Mouse (Mus musculus): Measurements from ENCODE around the gene Tlx2. TPM values are rescaled to one million over a fixed set of nuclear protein-coding genes. Genes with fewer than 3 reads are reported as not detected.

Gene Tlx2
- polyA plus RNA-seq, 1 experiment from 2014 or later: 0.31 TPM

DNA sequence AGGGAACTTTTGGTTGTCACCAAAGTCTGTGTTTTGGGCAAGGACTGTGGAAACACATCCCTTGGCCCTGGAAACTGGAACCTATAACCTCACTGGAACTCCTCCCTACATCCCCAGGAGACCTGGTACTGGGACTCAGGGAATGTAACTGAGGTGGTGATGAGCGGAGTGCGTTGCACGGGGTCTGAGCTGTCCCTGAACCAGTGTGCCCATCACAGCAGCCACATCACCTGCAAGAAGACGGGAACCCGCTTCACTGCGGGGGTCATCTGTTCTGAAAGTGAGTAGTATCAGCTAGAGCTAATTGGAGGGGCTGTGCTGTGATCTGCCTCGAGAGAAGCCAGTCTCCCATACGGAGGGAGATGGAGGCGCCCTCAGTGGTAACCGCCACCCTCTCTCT lies 20.7 kb downstream of the Tlx2 start:
- Histone ChIP-seq H3K9ac (no peak overlapping the region), H3K27me3 (no peaks in the 10 kb centered on the region), H3K4me3 (no peak overlapping the region), H3K4me1 (peaks cover 12% of the 10 kb centered on the region), H3K27ac (no peak overlapping the region), H3K4me2 (no peak overlapping the region), H3K9me3 (no peaks in the 10 kb centered on the region), H3K36me3 (peaks cover 19% of the 10 kb centered on the region)
- no peak for ATAC-seq (ENCODE audit: insufficient number of reproducible peaks, insufficient read depth, low FRiP score, low TSS enrichment, low read depth)
- 69% methylated on average over 10 of the region's 10 CpGs for WGBS

DNA sequence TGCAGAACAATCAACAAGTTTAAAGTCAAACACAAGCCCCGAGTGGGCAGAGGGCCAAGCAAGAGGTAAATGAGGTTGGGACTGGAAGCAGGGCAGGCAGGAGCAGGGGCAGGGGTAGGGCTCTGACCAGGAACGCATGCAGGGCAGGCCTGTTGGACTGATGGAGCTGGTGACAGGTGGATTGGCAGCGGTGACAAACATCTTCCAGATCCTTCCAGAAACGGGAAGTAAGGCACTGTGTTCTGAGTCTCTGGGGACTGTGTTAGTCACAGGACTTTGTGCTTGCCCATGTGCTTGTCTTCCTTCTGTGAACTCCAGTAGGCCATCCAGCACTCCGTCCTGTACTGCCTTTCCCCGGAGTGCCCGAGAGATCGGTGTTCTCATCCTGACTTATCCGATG lies 25.4 kb downstream of the Tlx2 start:
- no peaks in the 10 kb centered on the region for H3K27me3 ChIP-seq
- no peak overlapping the region for H3K4me2 ChIP-seq
- H3K36me3 ChIP-seq: 0 out of 2 replicates have a peak, but pooled peaks cover under 1% of the 10 kb centered on the region
- H3K27ac ChIP-seq: no peak overlapping the region
- no peaks in the 10 kb centered on the region for H3K9me3 ChIP-seq
- no peak overlapping the region for H3K4me3 ChIP-seq
- ATAC-seq (ENCODE audit: insufficient number of reproducible peaks, insufficient read depth, low FRiP score, low TSS enrichment, low read depth): no peak
- no peaks in the 10 kb centered on the region for H3K4me1 ChIP-seq
- H3K9ac ChIP-seq: no peak overlapping the region
- WGBS: 77% methylated on average over 9 of the region's 9 CpGs

DNA sequence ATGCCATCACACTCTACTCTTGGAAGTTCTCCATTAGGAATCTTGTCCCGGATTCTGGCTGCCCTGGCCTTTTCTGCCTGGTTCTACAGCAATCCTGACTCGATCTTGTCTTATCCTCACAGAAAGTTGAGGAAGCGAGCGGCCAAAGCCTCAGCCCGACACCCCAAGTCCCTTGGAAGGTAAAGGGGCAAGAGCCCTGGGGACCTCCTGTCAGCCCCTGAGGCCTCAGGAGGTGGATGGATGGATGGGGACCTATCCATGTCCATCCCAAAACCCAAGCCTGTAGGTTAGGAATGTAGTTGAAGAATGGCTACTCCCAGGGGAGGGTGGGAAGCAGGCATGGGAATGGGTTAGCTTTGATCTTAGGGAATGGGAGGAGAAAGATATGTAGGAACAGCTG lies 26.1 kb downstream of the Tlx2 start:
- no peak for ATAC-seq (ENCODE audit: insufficient number of reproducible peaks, insufficient read depth, low FRiP score, low TSS enrichment, low read depth)
- 95% methylated on average over 5 of the region's 5 CpGs for WGBS

GRCm38 (mm10) chr6:83043561-83043960 lies 26.5 kb downstream of the Tlx2 start:
- no peak overlapping the region for H3K4me3 ChIP-seq
- no peak overlapping the region for H3K9ac ChIP-seq
- H3K4me1 ChIP-seq: peaks cover 3% of the 10 kb centered on the region
- no peak for ATAC-seq (ENCODE audit: insufficient number of reproducible peaks, insufficient read depth, low FRiP score, low TSS enrichment, low read depth)
- H3K4me2 ChIP-seq: no peak overlapping the region
- H3K27me3 ChIP-seq: no peaks in the 10 kb centered on the region
- H3K27ac ChIP-seq: no peak overlapping the region
- WGBS: 75% methylated on average over 6 of the region's 6 CpGs
- no peaks in the 10 kb centered on the region for H3K36me3 ChIP-seq
- H3K9me3 ChIP-seq: no peaks in the 10 kb centered on the region

More for the DNA sequence above, 26.1 kb downstream of the Tlx2 start:
- Histone ChIP-seq H3K36me3 (no peaks in the 10 kb centered on the region), H3K27me3 (no peaks in the 10 kb centered on the region), H3K4me3 (no peak overlapping the region), H3K4me2 (no peak overlapping the region), H3K27ac (no peak overlapping the region), H3K4me1 (no peaks in the 10 kb centered on the region), H3K9ac (no peak overlapping the region), H3K9me3 (no peaks in the 10 kb centered on the region)

DNA sequence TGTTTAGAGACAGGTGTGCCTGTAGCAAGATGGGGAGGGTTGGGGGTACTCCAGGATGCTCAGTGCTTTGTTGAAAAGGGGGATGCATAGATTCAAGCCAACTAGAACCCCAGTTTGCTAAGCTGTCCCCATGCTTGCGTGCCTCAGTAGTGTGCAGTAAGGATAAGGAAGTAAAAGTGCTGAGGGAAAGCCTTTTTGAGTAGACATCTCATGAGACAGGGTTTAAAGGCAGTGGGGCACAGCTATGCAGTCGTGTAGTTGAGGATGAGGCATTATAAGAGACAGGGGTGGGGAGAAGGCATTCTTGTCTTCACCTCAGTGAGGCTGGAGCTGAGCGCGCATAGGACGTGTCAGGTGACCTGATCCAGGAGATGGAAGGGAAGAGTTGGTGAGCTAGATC lies 29.5 kb downstream of the Tlx2 start:
- Histone ChIP-seq H3K4me2 (no peak overlapping the region), H3K4me3 (no peak overlapping the region), H3K27me3 (no peaks in the 10 kb centered on the region; the same call in 1 of the 2 replicates), H3K4me1 (peaks cover 11% of the 10 kb centered on the region), H3K9ac (no peak overlapping the region), H3K36me3 (no peaks in the 10 kb centered on the region), H3K9me3 (no peaks in the 10 kb centered on the region), H3K27ac (no peak overlapping the region)
- 82% methylated on average over 5 of the region's 5 CpGs for WGBS
- no peak for ATAC-seq (ENCODE audit: insufficient number of reproducible peaks, insufficient read depth, low FRiP score, low TSS enrichment, low read depth)

DNA sequence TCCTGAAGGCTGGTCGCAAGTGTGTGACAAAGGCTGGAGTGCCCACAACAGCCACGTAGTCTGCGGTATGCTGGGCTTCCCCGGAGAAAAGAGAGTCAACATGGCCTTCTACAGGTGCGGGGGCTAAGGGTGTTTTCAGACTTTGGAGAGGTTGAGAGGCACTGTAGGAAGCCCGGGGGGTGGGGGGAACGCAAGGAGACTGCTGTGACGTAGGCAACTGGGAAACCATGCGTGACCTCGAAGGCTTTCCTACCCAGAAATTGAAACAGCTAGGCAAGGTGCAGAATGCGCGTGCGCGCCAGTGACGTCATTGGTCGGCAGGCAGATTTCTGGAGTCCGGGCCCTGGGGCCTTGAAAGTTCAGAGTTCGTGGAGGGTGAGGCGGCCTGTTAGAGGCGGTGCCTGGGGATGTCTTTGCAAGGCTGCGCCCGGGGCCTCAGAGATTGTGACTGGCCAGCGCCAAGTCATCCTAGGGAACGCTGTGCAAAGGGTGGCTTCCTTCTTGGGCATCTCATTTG lies 31.5 kb downstream of the Tlx2 start:
- H3K27ac ChIP-seq: no peak overlapping the region
- H3K4me3 ChIP-seq: peak overlapping the region; percentile 33
- H3K27me3 ChIP-seq: peaks cover 4% of the 10 kb centered on the region; the same call in 1 of the 2 replicates
- H3K36me3 ChIP-seq: no peaks in the 10 kb centered on the region
- H3K9me3 ChIP-seq: no peaks in the 10 kb centered on the region
- 11% methylated on average over 24 of the region's 24 CpGs for WGBS
- ATAC-seq (ENCODE audit: insufficient number of reproducible peaks, insufficient read depth, low FRiP score, low TSS enrichment, low read depth): 0 out of 2 replicates have a peak, but pooled peaks have one; percentile 32
- peak overlapping the region; percentile 62 for H3K4me2 ChIP-seq
- peaks cover 31% of the 10 kb centered on the region for H3K4me1 ChIP-seq
- H3K9ac ChIP-seq: peak overlapping the region; percentile 57

GRCm38 (mm10) chr6:83037188-83037587 lies 32.9 kb downstream of the Tlx2 start:
- H3K9me3 ChIP-seq: no peaks in the 10 kb centered on the region
- WGBS: 75% methylated on average over 8 of the region's 8 CpGs
- H3K4me3 ChIP-seq: no peak overlapping the region
- no peak overlapping the region for H3K27ac ChIP-seq
- peaks cover 13% of the 10 kb centered on the region for H3K27me3 ChIP-seq
- no peak overlapping the region for H3K4me2 ChIP-seq
- no peak overlapping the region for H3K9ac ChIP-seq
- no peaks in the 10 kb centered on the region for H3K36me3 ChIP-seq
- no peak for ATAC-seq (ENCODE audit: insufficient number of reproducible peaks, insufficient read depth, low FRiP score, low TSS enrichment, low read depth)
- H3K4me1 ChIP-seq: peaks cover 42% of the 10 kb centered on the region

- no peaks in the 10 kb centered on the region for H3K9me3 ChIP-seq
- peaks cover 63% of the 10 kb centered on the region for H3K4me1 ChIP-seq
- 15% methylated on average over 5 of the region's 5 CpGs for WGBS
- H3K9ac ChIP-seq: peak overlapping the region; percentile 73
- H3K36me3 ChIP-seq: no peaks in the 10 kb centered on the region
- peak overlapping the region; percentile 88 for H3K4me2 ChIP-seq
- H3K27me3 ChIP-seq: peaks cover 39% of the 10 kb centered on the region
- H3K27ac ChIP-seq: peak overlapping the region; percentile 75
- H3K4me3 ChIP-seq: peak overlapping the region; percentile 59
- no peak for ATAC-seq (ENCODE audit: insufficient number of reproducible peaks, insufficient read depth, low FRiP score, low TSS enrichment, low read depth)
Observed at GRCm38 (mm10) chr6:83034463-83035055, 35.5 kb downstream of the Tlx2 start.

- H3K9me3 ChIP-seq: no peaks in the 10 kb centered on the region
- WGBS: under 1% methylated on average over 51 of the region's 51 CpGs
- H3K4me2 ChIP-seq: peak within 1 kb of the TSS; percentile 88
- peak within 1 kb of the TSS; percentile 75 for H3K27ac ChIP-seq
- peak; percentile 56 for ATAC-seq (ENCODE audit: insufficient number of reproducible peaks, insufficient read depth, low FRiP score, low TSS enrichment, low read depth)
- no peaks in the 10 kb centered on the region for H3K36me3 ChIP-seq
- peak within 1 kb of the TSS; percentile 59 for H3K4me3 ChIP-seq
- H3K4me1 ChIP-seq: peaks cover 68% of the 10 kb centered on the region
- H3K27me3 ChIP-seq: peaks cover 48% of the 10 kb centered on the region
- H3K9ac ChIP-seq: peak within 1 kb of the TSS; percentile 73
Observed at GRCm38 (mm10) chr6:83033249-83034185, 36.6 kb downstream of the Tlx2 start, which contains the start of the genes Dok1 and Loxl3. Gene Dok1, minus strand, starts transcription at chr6:83033471. Gene Loxl3, plus strand, starts transcription at chr6:83034173.

DNA sequence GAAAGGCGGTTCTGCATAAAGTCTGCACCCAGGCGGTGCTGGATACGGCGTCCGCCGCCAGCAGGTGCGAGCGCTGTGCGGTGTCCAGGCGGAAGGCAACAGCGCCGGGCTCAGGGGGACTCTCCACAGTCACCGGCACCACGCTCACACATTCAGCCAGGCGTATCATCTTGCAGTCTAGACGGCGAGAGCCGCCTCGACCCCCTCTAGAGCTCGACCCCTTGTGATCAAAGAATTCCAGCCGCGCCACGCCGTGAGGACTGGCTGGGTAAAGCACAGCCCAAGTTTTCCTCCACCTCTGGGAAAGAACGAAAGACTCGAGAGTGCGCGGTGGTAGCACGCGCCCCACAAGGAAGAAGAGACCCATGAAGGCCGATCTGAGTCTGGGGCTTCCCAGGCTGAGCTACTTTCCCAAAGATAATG lies 37.3 kb downstream of the Tlx2 start:
- Histone ChIP-seq H3K4me3 (peak overlapping the region; percentile 59), H3K36me3 (no peaks in the 10 kb centered on the region), H3K9me3 (no peaks in the 10 kb centered on the region), H3K27me3 (peaks cover 48% of the 10 kb centered on the region), H3K4me2 (peak overlapping the region; percentile 88), H3K4me1 (peaks cover 69% of the 10 kb centered on the region), H3K27ac (peak overlapping the region; percentile 75), H3K9ac (peak overlapping the region; percentile 73)
- under 1% methylated on average over 31 of the region's 31 CpGs for WGBS
- ATAC-seq (ENCODE audit: insufficient number of reproducible peaks, insufficient read depth, low FRiP score, low TSS enrichment, low read depth): peak; percentile 4; the same call in 1 of the 2 replicates

- peaks cover 76% of the 10 kb centered on the region for H3K4me1 ChIP-seq
Observed at GRCm38 (mm10) chr6:83031921-83032590, 38.0 kb downstream of the Tlx2 start.

More at GRCm38 (mm10) chr6:83031921-83032590, 38.0 kb downstream of the Tlx2 start:
- H3K9me3 ChIP-seq: no peaks in the 10 kb centered on the region
- H3K9ac ChIP-seq: peak overlapping the region; percentile 73
- WGBS: 19% methylated on average over 18 of the region's 18 CpGs
- ATAC-seq (ENCODE audit: insufficient number of reproducible peaks, insufficient read depth, low FRiP score, low TSS enrichment, low read depth): no peak
- H3K27ac ChIP-seq: no peak overlapping the region
- H3K36me3 ChIP-seq: no peaks in the 10 kb centered on the region
- H3K4me3 ChIP-seq: peak overlapping the region; percentile 59
- H3K4me2 ChIP-seq: peak overlapping the region; percentile 88
- peaks cover 48% of the 10 kb centered on the region for H3K27me3 ChIP-seq

Data from embryonic facial prominence, embryonic 13.5 days (tissue).